Mouse (Mus musculus) liver, embryonic 14.5 days (tissue): ENCODE data around the gene Meox1.

Experiments
- CTCF ChIP-seq: IDR thresholded peaks from 2 replicates; pipeline ENCODE4 v1.5.1; 2016; ENCODE audit warnings: antibody characterized with exemption, low read depth, control low read depth
- EP300 ChIP-seq: IDR thresholded peaks from 2 replicates; pipeline ENCODE4 v1.6.1; 2016; ENCODE audit warnings: antibody characterized with exemption, low read depth

- TF ChIP-seq CTCF, result no peak
- no peak for TF ChIP-seq EP300
Measured at GRCm38 (mm10) chr11:101847509-101847908, 46.7 kb downstream of the Meox1 start.
